Mouse (Mus musculus) midbrain, embryonic 13.5 days (tissue): ENCODE results near the gene Gm42420. TPM values are rescaled to one million over a fixed set of nuclear protein-coding genes. Genes with fewer than 3 reads are reported as not detected.

Source experiments
- ATAC-seq: fragments of 200-750 bp; cut with Nextera tagmentation; 2 replicates; pipeline ENCODE4 v1.8.0; 2017; ENCODE audit warnings: mild to moderate bottlenecking, moderate TSS enrichment, moderate library complexity
- H3K27ac ChIP-seq: fragments of 300-500 bp; sonication (generic); 2 replicates; pipeline ENCODE4 v1.5.1; 2015; ENCODE audit warnings: inconsistent platforms, mild to moderate bottlenecking, moderate library complexity
- H3K27me3 ChIP-seq: fragments of 300-500 bp; sonication (generic); 2 replicates; pipeline ENCODE4 v1.6.1; 2015; ENCODE audit warnings: mild to moderate bottlenecking, inconsistent platforms
- H3K36me3 ChIP-seq: fragments of 300-500 bp; sonication (generic); 2 replicates; pipeline ENCODE4 v1.6.1; 2015; ENCODE audit warnings: mild to moderate bottlenecking, inconsistent platforms
- H3K4me1 ChIP-seq: fragments of 300-500 bp; sonication (generic); replicated peaks from 2 replicates; pipeline ENCODE4 v1.6.1; 2015; ENCODE audit warnings: inconsistent platforms
- H3K4me2 ChIP-seq: fragments of 300-500 bp; sonication (generic); replicated peaks from 2 replicates; pipeline ENCODE4 v1.6.1; 2015; ENCODE audit warnings: moderate library complexity, mild to moderate bottlenecking, inconsistent platforms
- H3K4me3 ChIP-seq: fragments of 300-500 bp; sonication (generic); replicated peaks from 2 replicates; pipeline ENCODE4 v1.5.1; 2015; ENCODE audit warnings: mild to moderate bottlenecking, inconsistent platforms
- H3K9ac ChIP-seq: fragments of 300-500 bp; sonication (generic); replicated peaks from 2 replicates; pipeline ENCODE4 v1.6.1; 2015; ENCODE audit warnings: mild to moderate bottlenecking, inconsistent platforms
- H3K9me3 ChIP-seq: fragments of 300-500 bp; sonication (generic); 2 replicates; pipeline ENCODE4 v1.6.1; 2016; ENCODE audit warnings: mild to moderate bottlenecking, inconsistent platforms
- WGBS: fragments of 180-500 bp; shearing (Covaris S2); methylation state at CpG from one replicate; pipeline ENCODE4 v1.1.7; 2015; 5-methylcytosine and 5-hydroxymethylcytosine counted together
- polyA plus RNA-seq: library from polyadenylated mRNA; unstranded; fragments of >200 nt; fragmentation: Nextera tagmentation; extraction: Ambion mirVana; gene quantifications from 2 replicates; pipeline ENCODE4 v1.2.1, GENCODE M21; 2015

Gm42420 gene
- polyA plus RNA-seq: 0.85 and 1.6 TPM in 2 replicates

DNA sequence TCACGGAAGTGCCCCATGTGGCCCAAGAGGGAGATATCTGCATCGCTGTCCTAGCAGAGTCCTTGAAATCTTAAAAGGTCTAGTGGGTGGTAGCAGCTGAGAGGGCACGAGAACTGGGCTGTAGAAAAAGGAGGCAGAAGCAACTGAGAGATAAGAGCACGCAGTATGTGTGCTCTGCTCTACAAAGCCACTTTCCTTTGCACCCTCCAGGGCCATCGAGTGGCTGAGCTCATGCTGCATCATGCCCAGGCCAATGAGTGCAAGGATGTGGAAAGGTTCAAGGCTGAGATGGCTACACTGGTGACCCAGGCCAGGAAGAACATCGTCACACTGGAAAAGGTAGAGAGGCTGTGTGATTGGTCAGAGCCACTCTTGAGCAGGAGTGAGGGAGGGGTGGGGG, at the start of gene Gm42420:
TSS of gene Gm42420 (plus strand) at position 237 of the 400 bp plus-strand sequence.
- H3K27me3 ChIP-seq: no peaks in the 10 kb centered on the region
- H3K4me2 ChIP-seq: no peak within 1 kb of the TSS
- H3K9ac ChIP-seq: no peak within 1 kb of the TSS
- H3K27ac ChIP-seq: no peak within 1 kb of the TSS
- WGBS: 93% methylated on average over 6 of the region's 6 CpGs
- ATAC-seq: no peak
- H3K4me3 ChIP-seq: no peak within 1 kb of the TSS
- H3K36me3 ChIP-seq: peaks cover 82% of the 10 kb centered on the region
- H3K4me1 ChIP-seq: no peaks in the 10 kb centered on the region
- H3K9me3 ChIP-seq: no peaks in the 10 kb centered on the region

DNA sequence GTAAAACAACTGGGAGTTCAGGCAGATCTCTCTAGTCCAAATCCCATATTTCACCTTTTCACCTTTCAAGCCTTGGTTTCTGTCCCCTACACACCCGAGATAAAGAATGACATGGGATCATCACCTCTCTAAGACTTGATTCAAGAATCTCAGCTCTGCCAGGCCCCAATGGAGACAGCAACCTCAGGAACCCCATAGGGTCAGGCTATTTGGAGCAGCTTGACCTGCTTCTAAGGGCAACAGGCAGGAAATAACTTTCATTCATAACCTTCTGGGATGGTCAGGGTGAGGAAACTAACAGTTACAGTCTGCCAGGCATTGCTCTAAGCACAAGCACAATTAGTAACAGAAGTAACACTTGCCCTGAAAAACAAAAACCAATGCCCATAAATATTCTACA, 48.9 kb upstream of the Gm42420 start:
- Histone ChIP-seq H3K4me1 (peaks cover 32% of the 10 kb centered on the region), H3K9me3 (peaks cover 6% of the 10 kb centered on the region; the same call in 1 of the 2 replicates), H3K27ac (no peak overlapping the region), H3K9ac (no peak overlapping the region), H3K4me2 (no peak overlapping the region), H3K36me3 (peaks cover 12% of the 10 kb centered on the region), H3K27me3 (no peaks in the 10 kb centered on the region), H3K4me3 (no peak overlapping the region)
- WGBS: 82% methylated on average over 1 of the region's 1 CpGs
- ATAC-seq: no peak

DNA sequence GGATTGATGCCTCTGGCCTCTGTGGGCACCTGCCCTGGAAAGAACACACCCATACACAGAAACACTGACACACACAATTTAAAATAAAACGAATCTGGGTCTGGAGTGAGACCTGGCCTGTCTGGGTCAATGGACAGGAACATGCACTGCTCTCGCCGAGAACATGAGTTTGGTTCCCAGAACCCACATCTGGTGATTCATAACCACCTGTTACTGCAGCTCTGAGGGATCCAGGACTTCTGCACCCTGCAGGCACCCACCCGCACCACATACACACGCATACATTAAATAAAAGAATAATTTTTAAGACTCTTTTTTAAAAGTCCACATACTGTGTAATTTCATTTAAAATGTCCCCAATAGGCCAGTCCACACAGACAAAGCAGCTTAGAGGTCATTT, 48.3 kb upstream of the Gm42420 start:
- no peak overlapping the region for H3K9ac ChIP-seq
- H3K9me3 ChIP-seq: peaks cover 6% of the 10 kb centered on the region; the same call in 1 of the 2 replicates
- H3K36me3 ChIP-seq: peaks cover 12% of the 10 kb centered on the region
- 96% methylated on average over 5 of the region's 5 CpGs for WGBS
- peaks cover 32% of the 10 kb centered on the region for H3K4me1 ChIP-seq
- ATAC-seq: no peak
- no peaks in the 10 kb centered on the region for H3K27me3 ChIP-seq
- no peak overlapping the region for H3K4me3 ChIP-seq
- H3K4me2 ChIP-seq: no peak overlapping the region
- no peak overlapping the region for H3K27ac ChIP-seq

DNA sequence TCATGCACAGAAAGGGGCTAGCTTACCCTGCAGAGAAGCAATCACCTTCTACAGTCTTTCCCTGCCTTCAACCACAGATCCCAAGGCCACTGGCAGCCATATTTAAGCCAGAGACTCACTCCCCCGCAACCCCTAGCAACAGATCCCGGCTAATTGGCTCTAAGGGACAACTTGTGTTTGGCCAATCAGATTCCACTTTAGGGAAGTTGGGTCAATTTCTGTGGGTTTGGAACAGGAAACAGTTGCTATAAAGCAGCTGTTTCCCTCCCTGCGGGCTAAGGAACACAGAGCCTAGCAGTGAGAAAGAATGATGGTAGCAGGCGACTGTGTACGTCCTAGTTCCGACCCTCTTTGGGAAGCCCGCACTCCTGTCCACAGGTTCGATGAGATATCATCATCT, 47.3 kb upstream of the Gm42420 start:
- no peak overlapping the region for H3K9ac ChIP-seq
- H3K4me1 ChIP-seq: peaks cover 40% of the 10 kb centered on the region
- H3K27me3 ChIP-seq: no peaks in the 10 kb centered on the region
- peak overlapping the region; percentile 30; the same call in 1 of the 2 replicates for H3K27ac ChIP-seq
- no peak overlapping the region for H3K4me2 ChIP-seq
- 81% methylated on average over 8 of the region's 8 CpGs for WGBS
- peaks cover 12% of the 10 kb centered on the region for H3K36me3 ChIP-seq
- no peak for ATAC-seq
- H3K4me3 ChIP-seq: no peak overlapping the region
- peaks cover 6% of the 10 kb centered on the region; the same call in 1 of the 2 replicates for H3K9me3 ChIP-seq

DNA sequence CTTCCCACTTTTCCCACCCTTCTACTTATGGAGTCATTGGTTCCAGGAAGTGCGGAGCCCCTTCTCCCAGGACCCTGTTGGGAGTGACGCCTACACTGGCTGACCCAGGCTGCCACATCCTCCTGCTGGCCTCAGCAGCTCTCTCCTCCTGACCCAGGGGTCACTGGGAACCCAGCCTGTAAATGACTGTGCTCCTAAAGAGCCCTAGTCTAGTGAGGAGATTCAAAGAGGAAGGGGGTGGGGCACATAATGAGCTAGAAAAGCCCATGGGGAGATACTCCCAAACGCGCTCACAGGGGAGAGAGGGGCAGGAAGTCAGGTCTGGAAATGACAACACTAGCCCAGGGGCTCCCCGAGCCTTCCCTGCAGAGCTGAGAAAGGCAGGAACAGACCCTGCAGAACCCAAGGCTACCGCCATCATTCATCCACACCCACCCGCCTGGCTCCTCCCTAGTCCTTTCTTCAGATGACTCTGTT, 45.8 kb upstream of the Gm42420 start:
- no peaks in the 10 kb centered on the region for H3K9me3 ChIP-seq
- peaks cover 3% of the 10 kb centered on the region; the same call in 1 of the 2 replicates for H3K36me3 ChIP-seq
- peak; percentile 38 for ATAC-seq
- peak overlapping the region; percentile 63 for H3K27ac ChIP-seq
- H3K4me2 ChIP-seq: peak overlapping the region; percentile 10; the same call in 1 of the 2 replicates
- H3K4me3 ChIP-seq: no peak overlapping the region
- 17% methylated on average over 7 of the region's 7 CpGs for WGBS
- H3K4me1 ChIP-seq: peaks cover 55% of the 10 kb centered on the region
- no peaks in the 10 kb centered on the region for H3K27me3 ChIP-seq
- no peak overlapping the region; the same call in 1 of the 2 replicates for H3K9ac ChIP-seq

DNA sequence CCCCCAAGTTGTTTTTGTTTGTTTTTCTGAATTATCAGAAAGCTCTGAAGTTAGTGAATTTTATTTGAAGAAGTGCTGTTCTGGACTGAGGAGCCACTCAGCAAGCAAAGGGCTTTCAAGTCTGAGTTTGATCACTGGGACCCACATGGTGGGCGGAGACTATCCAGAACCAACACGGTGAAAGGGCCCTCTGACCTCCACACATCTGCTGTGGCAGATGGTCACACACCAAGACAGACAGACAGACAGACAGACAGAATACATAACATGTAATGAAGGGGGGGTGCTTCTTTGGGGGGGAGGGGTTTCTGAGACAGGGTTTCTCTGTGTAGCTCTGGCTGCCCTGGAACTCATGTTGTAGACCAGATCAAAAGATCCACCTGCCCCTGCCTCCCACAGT, 45.0 kb upstream of the Gm42420 start:
- H3K27ac ChIP-seq: no peak overlapping the region

DNA sequence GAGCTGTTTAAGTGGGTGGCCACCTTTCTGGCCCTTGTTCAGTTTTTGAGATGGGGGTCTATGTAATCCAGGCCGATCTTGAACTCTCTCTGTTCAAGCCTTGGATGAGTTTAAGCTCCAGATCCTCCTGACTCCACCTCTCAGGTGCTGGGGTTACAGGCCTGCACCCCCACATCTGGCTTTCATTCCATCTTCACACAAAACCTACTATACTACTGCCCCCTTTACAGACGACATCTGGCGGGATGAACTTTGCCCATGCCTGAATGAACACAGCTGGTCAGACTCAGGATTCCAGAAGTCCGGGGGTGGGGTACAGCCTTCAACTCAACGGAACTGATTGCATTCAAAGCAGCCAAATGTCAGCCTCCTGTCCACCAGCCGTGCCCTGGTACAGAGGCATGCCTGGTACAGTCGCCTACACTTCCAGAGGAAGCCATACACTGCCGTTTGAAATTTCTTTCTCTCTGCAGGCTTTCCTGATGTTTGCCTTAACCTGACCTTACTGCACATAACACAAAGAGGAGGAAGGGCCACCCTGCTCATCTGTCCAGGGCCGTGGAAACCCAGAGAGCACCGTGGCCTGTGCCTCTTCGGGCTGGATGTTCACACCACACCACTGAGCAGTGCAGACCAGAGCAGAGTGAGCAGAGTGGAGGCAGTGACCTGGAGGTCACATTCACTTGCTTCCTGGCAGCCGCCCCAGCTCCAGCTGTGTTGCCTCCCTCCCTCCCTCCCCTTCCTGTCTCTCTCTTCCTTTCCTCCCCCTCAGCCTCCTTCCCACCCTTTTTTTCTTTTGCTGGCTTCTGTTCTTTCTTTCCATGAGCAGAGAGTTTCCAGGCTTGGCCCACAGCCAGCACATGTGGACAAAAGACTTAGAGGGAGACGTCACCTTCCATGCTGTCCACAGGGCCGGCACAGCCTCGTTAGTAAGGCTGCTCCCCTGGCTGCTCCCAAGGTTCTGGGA, 42.6 kb upstream of the Gm42420 start:
- ATAC-seq: peak; percentile 86
- Histone ChIP-seq H3K4me3 (no peak overlapping the region), H3K27me3 (no peaks in the 10 kb centered on the region), H3K4me2 (peak overlapping the region; percentile 17), H3K36me3 (no peaks in the 10 kb centered on the region), H3K27ac (peak overlapping the region; percentile 72), H3K9me3 (no peaks in the 10 kb centered on the region), H3K4me1 (peaks cover 80% of the 10 kb centered on the region), H3K9ac (peak overlapping the region; percentile 40; the same call in 1 of the 2 replicates)
- WGBS: 17% methylated on average over 15 of the region's 15 CpGs

More for the DNA sequence above, 45.0 kb upstream of the Gm42420 start:
- Histone ChIP-seq H3K4me3 (no peak overlapping the region), H3K9me3 (no peaks in the 10 kb centered on the region), H3K36me3 (no peaks in the 10 kb centered on the region), H3K9ac (no peak overlapping the region), H3K4me1 (peaks cover 63% of the 10 kb centered on the region), H3K27me3 (no peaks in the 10 kb centered on the region), H3K4me2 (no peak overlapping the region)
- ATAC-seq: no peak
- WGBS: 44% methylated on average over 2 of the region's 2 CpGs

- peaks cover 76% of the 10 kb centered on the region for H3K4me1 ChIP-seq
- H3K4me3 ChIP-seq: no peak overlapping the region
- ATAC-seq: no peak
- no peaks in the 10 kb centered on the region for H3K9me3 ChIP-seq
- H3K9ac ChIP-seq: peak overlapping the region; percentile 40; the same call in 1 of the 2 replicates
- WGBS: 19% methylated on average over 15 of the region's 15 CpGs
- peak overlapping the region; percentile 4; the same call in 1 of the 2 replicates for H3K4me2 ChIP-seq
- H3K27me3 ChIP-seq: no peaks in the 10 kb centered on the region
- H3K36me3 ChIP-seq: no peaks in the 10 kb centered on the region
- peak overlapping the region; percentile 72 for H3K27ac ChIP-seq
Measured at GRCm38 (mm10) chr6:39543769-39544420, 41.7 kb upstream of the Gm42420 start.

GRCm38 (mm10) chr6:39545474-39545873, 40.1 kb upstream of the Gm42420 start:
- Histone ChIP-seq H3K9me3 (no peaks in the 10 kb centered on the region), H3K4me1 (peaks cover 60% of the 10 kb centered on the region), H3K9ac (no peak overlapping the region), H3K27ac (no peak overlapping the region), H3K36me3 (no peaks in the 10 kb centered on the region), H3K27me3 (no peaks in the 10 kb centered on the region), H3K4me3 (no peak overlapping the region), H3K4me2 (no peak overlapping the region)
- ATAC-seq: no peak
- WGBS: 89% methylated on average over 7 of the region's 7 CpGs

DNA sequence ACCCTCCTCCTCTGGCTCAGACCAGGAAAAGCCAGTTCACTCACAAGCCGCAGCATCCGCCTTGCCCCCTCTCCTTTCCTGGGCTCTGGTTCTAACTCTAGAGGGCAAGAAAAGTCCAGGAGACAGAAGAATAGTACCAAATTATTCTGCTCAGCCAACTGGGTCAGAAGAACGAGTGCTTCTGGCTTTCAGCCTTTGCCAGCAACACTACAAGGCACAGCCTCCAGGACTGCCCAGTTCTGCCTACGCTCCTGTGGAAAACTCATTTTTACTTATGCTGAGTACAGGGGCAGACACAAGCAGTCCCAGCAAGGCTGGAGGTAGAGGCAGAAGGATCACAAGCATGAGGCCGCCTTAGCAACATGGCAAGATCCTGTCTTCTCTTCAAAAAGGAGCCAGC, 37.5 kb upstream of the Gm42420 start:
- 0 out of 2 replicates have a peak, but pooled peaks cover 2% of the 10 kb centered on the region for H3K36me3 ChIP-seq
- 82% methylated on average over 5 of the region's 5 CpGs for WGBS
- peaks cover 56% of the 10 kb centered on the region for H3K4me1 ChIP-seq
- no peaks in the 10 kb centered on the region for H3K9me3 ChIP-seq
- H3K9ac ChIP-seq: 0 out of 2 replicates have a peak overlapping the region, but pooled peaks have one; percentile 10
- no peak for ATAC-seq
- H3K4me2 ChIP-seq: no peak overlapping the region
- no peaks in the 10 kb centered on the region for H3K27me3 ChIP-seq
- peak overlapping the region; percentile 44; the same call in 1 of the 2 replicates for H3K27ac ChIP-seq
- H3K4me3 ChIP-seq: no peak overlapping the region

DNA sequence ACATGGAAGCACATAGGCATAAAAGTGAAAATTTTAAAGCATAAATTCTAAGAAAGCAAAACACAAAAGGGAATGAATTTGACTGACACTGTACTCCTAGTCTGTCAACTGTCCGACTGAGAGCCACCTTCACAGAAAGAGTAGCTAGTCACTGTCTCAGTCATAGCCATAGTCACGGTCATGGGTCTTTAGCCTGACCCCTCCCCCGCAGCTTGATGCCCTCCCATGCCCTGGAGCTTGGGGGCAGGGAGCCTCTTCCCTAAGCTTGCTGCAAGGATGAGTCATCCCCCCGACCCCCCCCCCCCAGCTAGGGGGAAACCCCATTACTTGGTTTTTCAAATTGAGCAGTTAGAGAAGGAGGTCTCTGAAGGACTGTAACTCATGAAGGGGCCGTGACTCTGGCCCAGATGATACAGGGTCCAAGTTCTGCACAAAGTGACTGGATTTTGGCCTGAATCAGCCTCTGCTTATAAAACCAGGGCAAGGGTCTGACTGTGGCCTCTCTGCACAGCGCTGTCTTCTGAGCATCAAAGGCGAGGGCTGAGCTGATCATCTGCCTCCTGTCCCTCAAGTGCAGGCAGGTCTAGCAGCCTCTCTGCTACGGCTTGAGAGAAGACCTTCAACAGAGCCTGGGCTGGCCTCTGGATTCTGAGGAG, 33.4 kb upstream of the Gm42420 start:
- H3K4me3 ChIP-seq: no peak overlapping the region
- H3K9me3 ChIP-seq: no peaks in the 10 kb centered on the region
- H3K4me1 ChIP-seq: peaks cover 52% of the 10 kb centered on the region
- H3K9ac ChIP-seq: 0 out of 2 replicates have a peak overlapping the region, but pooled peaks have one; percentile 6
- no peak for ATAC-seq
- 63% methylated on average over 7 of the region's 8 CpGs for WGBS
- H3K36me3 ChIP-seq: peaks cover 9% of the 10 kb centered on the region; the same call in 1 of the 2 replicates
- H3K27me3 ChIP-seq: no peaks in the 10 kb centered on the region
- H3K4me2 ChIP-seq: no peak overlapping the region
- H3K27ac ChIP-seq: no peak overlapping the region; the same call in 1 of the 2 replicates
